In the genomic region with DNA sequence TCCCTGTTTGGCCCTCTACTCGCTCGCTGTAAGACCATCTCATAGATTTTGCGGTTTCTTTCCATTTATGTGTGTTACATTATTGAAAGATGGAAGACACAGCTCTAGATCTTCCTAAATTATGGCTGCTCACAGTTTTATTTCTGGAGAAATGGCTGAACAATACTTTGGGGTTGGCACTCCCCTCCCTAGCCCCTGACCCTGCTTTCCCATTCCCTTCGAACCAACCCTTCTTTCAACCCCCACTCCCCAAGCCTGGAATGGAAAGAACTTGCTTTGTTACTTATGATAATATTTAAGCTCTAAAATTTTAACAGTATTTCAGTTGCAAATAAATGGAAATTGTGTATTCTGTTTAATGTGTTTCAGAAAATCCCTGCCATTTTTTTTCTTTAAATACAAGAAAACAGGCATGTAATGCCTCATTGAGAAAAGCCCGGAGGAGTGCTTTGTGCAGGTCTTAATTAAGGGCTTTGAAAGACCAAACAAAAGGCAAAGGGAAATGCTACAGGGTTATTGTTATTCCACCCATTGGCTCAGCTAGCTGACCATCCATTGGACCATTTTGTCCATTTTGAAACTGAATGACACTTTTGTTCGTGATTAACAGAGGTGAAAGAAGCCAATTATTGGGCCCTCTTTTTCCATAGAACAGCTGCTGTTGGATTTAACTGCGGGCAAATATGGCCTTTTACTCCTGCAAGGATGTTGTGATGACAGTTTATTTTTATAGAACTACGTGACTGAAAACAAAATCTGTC, we compare ENCODE assay signal across 10 mouse cellular contexts. TPM values are rescaled to one million over a fixed set of nuclear protein-coding genes. Genes with fewer than 3 reads are reported as not detected.
DNase-seq lines count a peak whose midpoint lies in the region; ATAC-seq lines count a peak whose summit lies in the region.
"Had no signal": no experiment of that assay in that cellular context is flagged by ENCODE, and none has a peak within 500 bp of the region (broad histone marks: within the 10 kb centered on the region; RNA-seq: fewer than 3 reads in every experiment).

No protein-coding gene starts in this region.

- ATAC-seq in hindbrain, embryonic 14.5 days (ENCODE audit: low FRiP score) = peak; percentile 81
- peak; percentile 66 for ATAC-seq in neural tube, embryonic 14.5 days (ENCODE audit: low read depth)
- no peak for ATAC-seq in liver, embryonic 11.5 days (replicated peaks; ENCODE audit: low FRiP score)

- H3K4me1 ChIP-seq in embryonic facial prominence, embryonic 10.5 days = peaks cover 38% of the 10 kb centered on the region
- H3K4me1 ChIP-seq in hindbrain, embryonic 14.5 days (replicated peaks; ENCODE audit: control insufficient read depth, insufficient read depth, low read length) = peaks cover 34% of the 10 kb centered on the region
- H3K4me1 ChIP-seq in neural tube, embryonic 14.5 days (ENCODE audit: control insufficient read depth, insufficient read depth, low read length) = peaks cover 14% of the 10 kb centered on the region
- H3K4me1 ChIP-seq in liver, embryonic 11.5 days (replicated peaks; ENCODE audit: control insufficient read depth, insufficient read depth, low read length) = 0 out of 2 replicates have a peak, but pooled peaks cover 2% of the 10 kb centered on the region

- H3K36me3 ChIP-seq in embryonic facial prominence, embryonic 10.5 days (replicated peaks) = peaks cover 10% of the 10 kb centered on the region
- no peaks in the 10 kb centered on the region for H3K36me3 ChIP-seq in hindbrain, embryonic 14.5 days (replicated peaks; ENCODE audit: control insufficient read depth, insufficient read depth)
- no peaks in the 10 kb centered on the region for H3K36me3 ChIP-seq in neural tube, embryonic 14.5 days (ENCODE audit: control insufficient read depth, insufficient read depth, low read length)
- no peaks in the 10 kb centered on the region for H3K36me3 ChIP-seq in liver, embryonic 11.5 days (ENCODE audit: control insufficient read depth, insufficient read depth, low read length)
- H3K36me3 ChIP-seq: embryonic facial prominence, embryonic 15.5 days had no signal

- no peak overlapping the region for H3K4me3 ChIP-seq in embryonic facial prominence, embryonic 10.5 days
- H3K4me3 ChIP-seq in hindbrain, embryonic 14.5 days (replicated peaks; ENCODE audit: low read length) = no peak overlapping the region
- H3K4me3 ChIP-seq in neural tube, embryonic 14.5 days (ENCODE audit: low read depth, low read length) = no peak overlapping the region
- H3K4me3 ChIP-seq in liver, embryonic 11.5 days (ENCODE audit: low read depth, low read length) = no peak overlapping the region
- H3K4me3 ChIP-seq: embryonic facial prominence, embryonic 15.5 days had no signal

- H3K9ac ChIP-seq in hindbrain, embryonic 14.5 days = no peak overlapping the region
- no peak overlapping the region for H3K9ac ChIP-seq in neural tube, embryonic 14.5 days (replicated peaks; ENCODE audit: low read depth, low read length)
- H3K9ac ChIP-seq in liver, embryonic 11.5 days (ENCODE audit: low read depth, low read length) = no peak overlapping the region
- H3K9ac ChIP-seq: embryonic facial prominence, embryonic 15.5 days had no signal

- H3K27me3 ChIP-seq in embryonic facial prominence, embryonic 10.5 days (replicated peaks; ENCODE audit: low read depth, poor library complexity, severe bottlenecking) = no peaks in the 10 kb centered on the region
- H3K27me3 ChIP-seq in hindbrain, embryonic 14.5 days (ENCODE audit: control insufficient read depth, insufficient read depth, low read length) = no peaks in the 10 kb centered on the region
- no peaks in the 10 kb centered on the region for H3K27me3 ChIP-seq in neural tube, embryonic 14.5 days (ENCODE audit: control insufficient read depth, insufficient read depth, low read length)
- H3K27me3 ChIP-seq in liver, embryonic 11.5 days (replicated peaks; ENCODE audit: control insufficient read depth, insufficient read depth, low read length) = no peaks in the 10 kb centered on the region
- H3K27me3 ChIP-seq: embryonic facial prominence, embryonic 15.5 days had no signal

- peak overlapping the region; percentile 9 for H3K4me2 ChIP-seq in hindbrain, embryonic 14.5 days (replicated peaks)
- H3K4me2 ChIP-seq in neural tube, embryonic 14.5 days (ENCODE audit: low read depth, low read length) = no peak overlapping the region
- H3K4me2 ChIP-seq in liver, embryonic 11.5 days = no peak overlapping the region
- H3K4me2 ChIP-seq: embryonic facial prominence, embryonic 15.5 days had no signal

- no peaks in the 10 kb centered on the region for H3K9me3 ChIP-seq in embryonic facial prominence, embryonic 10.5 days
- H3K9me3 ChIP-seq in hindbrain, embryonic 14.5 days (ENCODE audit: control insufficient read depth, low read length) = no peaks in the 10 kb centered on the region
- no peaks in the 10 kb centered on the region for H3K9me3 ChIP-seq in neural tube, embryonic 14.5 days (ENCODE audit: control insufficient read depth, low read length)
- no peaks in the 10 kb centered on the region for H3K9me3 ChIP-seq in liver, embryonic 11.5 days (ENCODE audit: control insufficient read depth, low read length)
- H3K9me3 ChIP-seq: embryonic facial prominence, embryonic 15.5 days had no signal

- WGBS in embryonic facial prominence, embryonic 10.5 days = 40% methylated on average over 8 of the region's 8 CpGs
- 23% methylated on average over 8 of the region's 8 CpGs for WGBS in hindbrain, embryonic 14.5 days
- 14% methylated on average over 8 of the region's 8 CpGs for WGBS in neural tube, embryonic 14.5 days
- 88% methylated on average over 8 of the region's 8 CpGs for WGBS in liver, embryonic 11.5 days

- peak overlapping the region; percentile 48 for H3K27ac ChIP-seq in embryonic facial prominence, embryonic 10.5 days (replicated peaks)
- H3K27ac ChIP-seq in hindbrain, embryonic 14.5 days = peak overlapping the region; percentile 70
- H3K27ac ChIP-seq in neural tube, embryonic 14.5 days (ENCODE audit: low read depth, low read length) = peak overlapping the region; percentile 10; the same call in 1 of the 2 replicates
- no peak overlapping the region for H3K27ac ChIP-seq in liver, embryonic 11.5 days (ENCODE audit: low read depth, low read length)
- H3K27ac ChIP-seq: embryonic facial prominence, embryonic 15.5 days had no signal

- peak; percentile 15 for DNase-seq in layer of hippocampus, adult 11-12 months (ENCODE audit: low spot score)
- no peak for DNase-seq in layer of hippocampus, postnatal 14 days (ENCODE audit: low spot score in 2 of 2)
- no peak for DNase-seq in embryonic facial prominence, embryonic 10.5 days (ENCODE audit: low spot score)
- DNase-seq in hindbrain, embryonic 14.5 days (ENCODE audit: low spot score) = peak; percentile 63
- DNase-seq in adrenal gland, postnatal 4 days (ENCODE audit: low spot score in 2 of 2) = no peak
- DNase-seq in kidney, postnatal 4 days = no peak
- DNase-seq in liver, embryonic 11.5 days (ENCODE audit: low spot score) = no peak
- DNase-seq: right cerebral cortex, postnatal 14 days had no signal

RNA-seq across cellular contexts. Expression of gene Lgr4, which starts 25.5 kb away (rescaled TPM):
- 10 to 100 TPM; 26.0 to 26.7 TPM for total RNA-seq in layer of hippocampus, postnatal 14 days (2021)
- polyA plus RNA-seq in embryonic facial prominence, embryonic 10.5 days (2016; fragmentation: Nextera tagmentation; extraction: Ambion mirVana) = 14.1 and 14.6 TPM in 2 replicates
- 13.1 and 13.6 TPM in 2 replicates for polyA plus RNA-seq in hindbrain, embryonic 14.5 days (2014; fragmentation: Nextera tagmentation; extraction: Ambion mirVana)
- 10.8 and 12.7 TPM in 2 replicates for polyA plus RNA-seq in neural tube, embryonic 14.5 days (2014; fragmentation: Nextera tagmentation; extraction: Ambion mirVana)
- 100 to 1,000 TPM; 108 to 133 TPM for total RNA-seq in adrenal gland, postnatal 4 days (2021)
- 9.5 and 10.0 TPM in 2 replicates for polyA plus RNA-seq in liver, embryonic 11.5 days (2014; fragmentation: Nextera tagmentation; extraction: Ambion mirVana)

RNA-seq across cellular contexts. Expression of gene Lin7c, which starts 52.3 kb away (rescaled TPM):
- total RNA-seq in layer of hippocampus, postnatal 14 days (2021) = 100 to 1,000 TPM; 109 to 116 TPM
- 77.9 and 79.9 TPM in 2 replicates for polyA plus RNA-seq in embryonic facial prominence, embryonic 10.5 days (2016; fragmentation: Nextera tagmentation; extraction: Ambion mirVana)
- polyA plus RNA-seq in hindbrain, embryonic 14.5 days (2014; fragmentation: Nextera tagmentation; extraction: Ambion mirVana) = 224 and 251 TPM in 2 replicates
- polyA plus RNA-seq in neural tube, embryonic 14.5 days (2014; fragmentation: Nextera tagmentation; extraction: Ambion mirVana) = 230 and 238 TPM in 2 replicates
- total RNA-seq in adrenal gland, postnatal 4 days (2021) = 10 to 100 TPM; 91.0 to 94.8 TPM
- polyA plus RNA-seq in liver, embryonic 11.5 days (2014; fragmentation: Nextera tagmentation; extraction: Ambion mirVana) = 44.4 and 53.4 TPM in 2 replicates

Comparison
In these comparisons a context has a peak if more than half of its experiments do, and no peak if none do; other contexts are left out.
1. DNase-seq: peak in layer of hippocampus, adult 11-12 months (single experiment) and hindbrain, embryonic 14.5 days (single experiment); none in layer of hippocampus, postnatal 14 days (0 of 2), embryonic facial prominence, embryonic 10.5 days (single experiment), adrenal gland, postnatal 4 days (0 of 2), kidney, postnatal 4 days (0 of 2) and liver, embryonic 11.5 days (single experiment).